Mouse (Mus musculus) kidney, postnatal 14 days (tissue): ENCODE data around the gene Dnajc17.

Experiments
- DNase-seq: peaks from one replicate; pipeline ENCODE4 v3.0.0; 2022; ENCODE audit warnings: mixed read lengths

Gene Dnajc17

GRCm38 (mm10) chr2:119197493-119197892 lies 11.1 kb downstream of the Dnajc17 start:
- no peak for DNase-seq

- no peak for DNase-seq
Measured at GRCm38 (mm10) chr2:119196316-119197108, 12.1 kb downstream of the Dnajc17 start.

- DNase-seq, result no peak
Measured at GRCm38 (mm10) chr2:119194140-119194539, 14.5 kb downstream of the Dnajc17 start.

- no peak for DNase-seq
Measured at GRCm38 (mm10) chr2:119190969-119191368, 17.6 kb downstream of the Dnajc17 start.

- peak; percentile 86 for DNase-seq
Measured at GRCm38 (mm10) chr2:119189029-119189710, 19.4 kb downstream of the Dnajc17 start.

GRCm38 (mm10) chr2:119182914-119183313 lies 25.7 kb downstream of the Dnajc17 start:
- no peak for DNase-seq

- DNase-seq, result no peak
Measured at GRCm38 (mm10) chr2:119177384-119177939, 31.1 kb downstream of the Dnajc17 start.

GRCm38 (mm10) chr2:119176761-119177160 lies 31.8 kb downstream of the Dnajc17 start:
- DNase-seq, result peak; percentile 32

GRCm38 (mm10) chr2:119175614-119176013 lies 33.0 kb downstream of the Dnajc17 start:
- DNase-seq, result peak; percentile 47

GRCm38 (mm10) chr2:119174866-119175265 lies 33.7 kb downstream of the Dnajc17 start:
- DNase-seq, result no peak

GRCm38 (mm10) chr2:119173991-119174651 lies 34.5 kb downstream of the Dnajc17 start, which contains the start of gene Gm14137:
TSS of gene Gm14137 (plus strand) at chr2:119174509.
- no peak for DNase-seq

GRCm38 (mm10) chr2:119172862-119173576 lies 35.6 kb downstream of the Dnajc17 start:
- DNase-seq, result peak; percentile 88

- no peak for DNase-seq
Measured at GRCm38 (mm10) chr2:119172446-119172845, 36.1 kb downstream of the Dnajc17 start.

GRCm38 (mm10) chr2:119171574-119171973 lies 37.0 kb downstream of the Dnajc17 start:
- peak; percentile 34 for DNase-seq

GRCm38 (mm10) chr2:119170282-119170681 lies 38.3 kb downstream of the Dnajc17 start:
- DNase-seq, result no peak

GRCm38 (mm10) chr2:119167866-119168256 lies 40.7 kb downstream of the Dnajc17 start:
- no peak for DNase-seq

- DNase-seq, result peak; percentile 88
Measured at GRCm38 (mm10) chr2:119166901-119167865, 41.4 kb downstream of the Dnajc17 start, which contains the start of gene Gchfr. TSS of gene Gchfr (plus strand) at chr2:119167773.

- DNase-seq, result no peak
Measured at GRCm38 (mm10) chr2:119165401-119165800, 43.2 kb downstream of the Dnajc17 start.

GRCm38 (mm10) chr2:119163999-119164398 lies 44.6 kb downstream of the Dnajc17 start:
- DNase-seq, result no peak

GRCm38 (mm10) chr2:119163135-119163534 lies 45.5 kb downstream of the Dnajc17 start:
- DNase-seq, result no peak

GRCm38 (mm10) chr2:119161247-119161646 lies 47.3 kb downstream of the Dnajc17 start:
- DNase-seq, result peak; percentile 68
